Mouse (Mus musculus) retina, adult 2 months (tissue): ENCODE results near the gene Nudt15.

Source experiments
- DNase-seq: peaks from one replicate; pipeline ENCODE4 v3.0.0-alpha.2; 2012; ENCODE audit warnings: low read depth, low spot score

Nudt15 gene

GRCm38 (mm10) chr14:73472205-73472604 is 75.8 kb downstream of the Nudt15 start:
- no peak for DNase-seq

GRCm38 (mm10) chr14:73470593-73470992 is 77.4 kb downstream of the Nudt15 start:
- no peak for DNase-seq

- DNase-seq = no peak
Measured at GRCm38 (mm10) chr14:73469506-73469905, 78.5 kb downstream of the Nudt15 start.
